Mouse (Mus musculus) forebrain, embryonic 12.5 days (tissue): Measurements from ENCODE around the gene Dgkd. TPM values are rescaled to one million over a fixed set of nuclear protein-coding genes. Genes with fewer than 3 reads are reported as not detected.
A peak's percentile ranks its signal among the peaks of the same experiment; 100 is the strongest.

Source experiments
- ATAC-seq: fragments of 200-750 bp; cut with Nextera tagmentation; 2 replicates; pipeline ENCODE4 v1.8.0; 2017; ENCODE audit warnings: moderate TSS enrichment; ENCODE audit not compliant: low FRiP score
- H3K27ac ChIP-seq: fragments of 300-500 bp; sonication (generic); 2 replicates; pipeline ENCODE4 v1.5.1; 2016; ENCODE audit warnings: mild to moderate bottlenecking
- H3K27me3 ChIP-seq: fragments of 300-500 bp; sonication (generic); 2 replicates; pipeline ENCODE4 v1.6.1; 2016; ENCODE audit warnings: mild to moderate bottlenecking
- H3K36me3 ChIP-seq: fragments of 300-500 bp; sonication (generic); replicated peaks from 2 replicates; pipeline ENCODE4 v1.6.1; 2016; ENCODE audit warnings: mild to moderate bottlenecking
- H3K4me1 ChIP-seq: fragments of 300-500 bp; sonication (generic); 2 replicates; pipeline ENCODE4 v1.6.1; 2016
- H3K4me2 ChIP-seq: fragments of 300-500 bp; sonication (generic); 2 replicates; pipeline ENCODE4 v1.6.1; 2016; ENCODE audit warnings: mild to moderate bottlenecking, moderate library complexity
- H3K4me3 ChIP-seq: fragments of 300-500 bp; sonication (generic); replicated peaks from 2 replicates; pipeline ENCODE4 v1.5.1; 2016; ENCODE audit warnings: mild to moderate bottlenecking
- H3K9ac ChIP-seq: fragments of 300-500 bp; sonication (generic); 2 replicates; pipeline ENCODE4 v1.6.1; 2016; ENCODE audit warnings: mild to moderate bottlenecking
- H3K9me3 ChIP-seq: fragments of 300-500 bp; sonication (generic); 2 replicates; pipeline ENCODE4 v1.6.1; 2016
- WGBS: fragments of 180-500 bp; shearing (Covaris S2); methylation state at CpG from one replicate; pipeline ENCODE4 v1.1.7; 2016; 5-methylcytosine and 5-hydroxymethylcytosine counted together
- polyA plus RNA-seq: library from polyadenylated mRNA; unstranded; fragments of >200 nt; fragmentation: Nextera tagmentation; extraction: Ambion mirVana; gene quantifications from 2 replicates; pipeline ENCODE4 v1.2.1, GENCODE M21; 2016

Dgkd gene
- polyA plus RNA-seq, 1 experiment from 2014 or later, result 43.2 TPM

GRCm38 (mm10) chr1:87877552-87878283 is 24.6 kb downstream of the Dgkd start:
- WGBS, result 83% methylated on average over 9 of the region's 9 CpGs
- Histone ChIP-seq H3K4me1 (peaks cover 10% of the 10 kb centered on the region), H3K4me2 (no peak overlapping the region), H3K9ac (no peak overlapping the region), H3K36me3 (0 out of 2 replicates have a peak, but pooled peaks cover 7% of the 10 kb centered on the region), H3K27ac (no peak overlapping the region), H3K4me3 (no peak overlapping the region), H3K27me3 (no peaks in the 10 kb centered on the region), H3K9me3 (no peaks in the 10 kb centered on the region)
- no peak for ATAC-seq

GRCm38 (mm10) chr1:87879034-87879433 is 25.9 kb downstream of the Dgkd start:
- H3K4me3 ChIP-seq, result no peak overlapping the region
- no peak for ATAC-seq
- no peaks in the 10 kb centered on the region for H3K27me3 ChIP-seq
- WGBS, result 85% methylated on average over 3 of the region's 3 CpGs
- no peak overlapping the region for H3K4me2 ChIP-seq
- no peak overlapping the region for H3K9ac ChIP-seq
- no peaks in the 10 kb centered on the region for H3K9me3 ChIP-seq
- 0 out of 2 replicates have a peak, but pooled peaks cover 11% of the 10 kb centered on the region for H3K36me3 ChIP-seq
- no peak overlapping the region for H3K27ac ChIP-seq
- peaks cover 10% of the 10 kb centered on the region for H3K4me1 ChIP-seq

GRCm38 (mm10) chr1:87879494-87880325 is 26.6 kb downstream of the Dgkd start:
- peaks cover 10% of the 10 kb centered on the region for H3K4me1 ChIP-seq
- WGBS, result 76% methylated on average over 3 of the region's 3 CpGs
- 0 out of 2 replicates have a peak, but pooled peaks cover 11% of the 10 kb centered on the region for H3K36me3 ChIP-seq
- no peak overlapping the region for H3K9ac ChIP-seq
- H3K27ac ChIP-seq, result peak overlapping the region; percentile 32; the same call in 1 of the 2 replicates
- no peak overlapping the region for H3K4me3 ChIP-seq
- no peaks in the 10 kb centered on the region for H3K9me3 ChIP-seq
- no peak for ATAC-seq
- H3K4me2 ChIP-seq, result no peak overlapping the region
- no peaks in the 10 kb centered on the region for H3K27me3 ChIP-seq

GRCm38 (mm10) chr1:87880326-87880627 is 27.2 kb downstream of the Dgkd start:
- no peaks in the 10 kb centered on the region for H3K9me3 ChIP-seq
- no peak overlapping the region for H3K4me3 ChIP-seq
- 0 out of 2 replicates have a peak, but pooled peaks cover 11% of the 10 kb centered on the region for H3K36me3 ChIP-seq
- WGBS, result 84% methylated on average over 6 of the region's 6 CpGs
- no peak overlapping the region for H3K4me2 ChIP-seq
- H3K27ac ChIP-seq, result no peak overlapping the region
- no peak overlapping the region for H3K9ac ChIP-seq
- H3K27me3 ChIP-seq, result no peaks in the 10 kb centered on the region
- peaks cover 10% of the 10 kb centered on the region for H3K4me1 ChIP-seq
- no peak for ATAC-seq

- Histone ChIP-seq H3K4me2 (no peak overlapping the region), H3K9me3 (no peaks in the 10 kb centered on the region), H3K27ac (no peak overlapping the region), H3K36me3 (0 out of 2 replicates have a peak, but pooled peaks cover 11% of the 10 kb centered on the region), H3K4me3 (no peak overlapping the region), H3K4me1 (peaks cover 10% of the 10 kb centered on the region), H3K9ac (no peak overlapping the region), H3K27me3 (no peaks in the 10 kb centered on the region)
- no peak for ATAC-seq
- WGBS, result 90% methylated on average over 2 of the region's 2 CpGs
These were observed 27.8 kb downstream of the Dgkd start for GRCm38 (mm10) chr1:87880856-87881255.

GRCm38 (mm10) chr1:87881726-87882125 is 28.6 kb downstream of the Dgkd start:
- 86% methylated on average over 4 of the region's 4 CpGs for WGBS
- Histone ChIP-seq H3K4me1 (peaks cover 10% of the 10 kb centered on the region), H3K27ac (no peak overlapping the region), H3K9me3 (no peaks in the 10 kb centered on the region), H3K4me2 (no peak overlapping the region), H3K4me3 (no peak overlapping the region), H3K9ac (no peak overlapping the region), H3K36me3 (0 out of 2 replicates have a peak, but pooled peaks cover 11% of the 10 kb centered on the region), H3K27me3 (no peaks in the 10 kb centered on the region)
- no peak for ATAC-seq

- H3K4me2 ChIP-seq, result no peak overlapping the region
- 0 out of 2 replicates have a peak, but pooled peaks cover 11% of the 10 kb centered on the region for H3K36me3 ChIP-seq
- peaks cover 6% of the 10 kb centered on the region for H3K4me1 ChIP-seq
- no peak overlapping the region for H3K27ac ChIP-seq
- H3K27me3 ChIP-seq, result no peaks in the 10 kb centered on the region
- H3K4me3 ChIP-seq, result no peak overlapping the region
- ATAC-seq, result no peak
- no peaks in the 10 kb centered on the region for H3K9me3 ChIP-seq
- H3K9ac ChIP-seq, result no peak overlapping the region
These were observed 29.5 kb downstream of the Dgkd start for GRCm38 (mm10) chr1:87882554-87882953.

GRCm38 (mm10) chr1:87890960-87891359 is 37.9 kb downstream of the Dgkd start:
- Histone ChIP-seq H3K27me3 (no peaks in the 10 kb centered on the region), H3K4me2 (no peak overlapping the region), H3K9ac (no peak overlapping the region), H3K27ac (no peak overlapping the region), H3K9me3 (no peaks in the 10 kb centered on the region), H3K36me3 (no peaks in the 10 kb centered on the region), H3K4me1 (peaks cover 3% of the 10 kb centered on the region; the same call in 1 of the 2 replicates), H3K4me3 (no peak overlapping the region)
- whole genome bisulfite sequencing, result 83% methylated on average over 1 of the region's 1 CpGs
- no peak for ATAC-seq

- no peaks in the 10 kb centered on the region for H3K27me3 ChIP-seq
- 90% methylated on average over 4 of the region's 4 CpGs for WGBS
- no peaks in the 10 kb centered on the region for H3K9me3 ChIP-seq
- H3K27ac ChIP-seq, result no peak overlapping the region
- H3K4me3 ChIP-seq, result no peak overlapping the region
- H3K4me1 ChIP-seq, result peaks cover 3% of the 10 kb centered on the region; the same call in 1 of the 2 replicates
- H3K36me3 ChIP-seq, result no peaks in the 10 kb centered on the region
- H3K9ac ChIP-seq, result no peak overlapping the region
- H3K4me2 ChIP-seq, result no peak overlapping the region
- no peak for ATAC-seq
These were observed 38.5 kb downstream of the Dgkd start for GRCm38 (mm10) chr1:87891634-87892033.

GRCm38 (mm10) chr1:87892499-87892898 is 39.4 kb downstream of the Dgkd start:
- no peak for ATAC-seq

GRCm38 (mm10) chr1:87893414-87893813 is 40.3 kb downstream of the Dgkd start:
- H3K4me3 ChIP-seq, result no peak overlapping the region
- no peak overlapping the region for H3K9ac ChIP-seq
- H3K27ac ChIP-seq, result no peak overlapping the region
- ATAC-seq, result no peak
- peaks cover 3% of the 10 kb centered on the region; the same call in 1 of the 2 replicates for H3K4me1 ChIP-seq
- no peaks in the 10 kb centered on the region for H3K27me3 ChIP-seq
- H3K9me3 ChIP-seq, result no peaks in the 10 kb centered on the region
- no peak overlapping the region for H3K4me2 ChIP-seq
- WGBS, result 94% methylated on average over 4 of the region's 4 CpGs
- no peaks in the 10 kb centered on the region for H3K36me3 ChIP-seq

More at GRCm38 (mm10) chr1:87892499-87892898, 39.4 kb downstream of the Dgkd start:
- Histone ChIP-seq H3K9ac (no peak overlapping the region), H3K4me1 (peaks cover 3% of the 10 kb centered on the region; the same call in 1 of the 2 replicates), H3K27ac (no peak overlapping the region), H3K4me2 (no peak overlapping the region), H3K27me3 (no peaks in the 10 kb centered on the region), H3K4me3 (no peak overlapping the region), H3K36me3 (no peaks in the 10 kb centered on the region), H3K9me3 (no peaks in the 10 kb centered on the region)
- WGBS, result 44% methylated on average over 2 of the region's 2 CpGs

- no peak for ATAC-seq
- Histone ChIP-seq H3K4me3 (no peak overlapping the region), H3K27ac (no peak overlapping the region), H3K4me2 (no peak overlapping the region), H3K4me1 (peaks cover 3% of the 10 kb centered on the region; the same call in 1 of the 2 replicates), H3K9me3 (no peaks in the 10 kb centered on the region), H3K9ac (no peak overlapping the region), H3K36me3 (no peaks in the 10 kb centered on the region), H3K27me3 (no peaks in the 10 kb centered on the region)
- 98% methylated on average over 2 of the region's 2 CpGs for WGBS
These were observed 43.8 kb downstream of the Dgkd start for GRCm38 (mm10) chr1:87896921-87897320.
